Mouse (Mus musculus) heart, adult 2 months (tissue): ENCODE measurements around the gene Nelfcd.

Source experiments
- CTCF ChIP-seq: fragments of 200-600 bp; IDR thresholded peaks from 2 replicates; pipeline ENCODE4 v1.8.1; 2022; ENCODE audit warnings: antibody characterized with exemption, mild to moderate bottlenecking, moderate library complexity
- POLR2A ChIP-seq: fragments of 200-500 bp; IDR thresholded peaks from 2 replicates; pipeline ENCODE4 v1.6.1; 2011; ENCODE audit warnings: mild to moderate bottlenecking, low read depth, low read length, control low read depth; ENCODE audit not compliant: insufficient read depth

DNA sequence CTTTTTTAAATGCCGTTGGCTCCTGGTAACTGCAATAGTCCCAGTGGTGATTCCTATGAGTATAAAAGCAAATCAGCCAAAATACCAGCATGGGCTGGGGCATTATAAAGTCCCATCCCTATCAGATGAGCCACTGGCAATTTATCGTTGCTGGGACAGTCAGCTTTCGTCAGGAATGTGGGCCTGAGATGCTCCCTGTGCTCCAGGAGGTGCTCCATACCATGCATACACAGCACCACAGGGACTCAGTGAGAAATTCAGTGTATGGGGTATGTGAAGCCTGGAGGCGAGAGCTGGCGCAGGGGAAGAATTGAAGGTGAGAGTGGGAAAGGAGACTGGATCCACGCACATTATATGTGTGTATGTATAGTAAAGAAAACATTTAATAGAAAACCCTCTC lies 17.7 kb upstream of the Nelfcd start:
- no peak for TF ChIP-seq CTCF
- TF ChIP-seq POLR2A: no peak
